Mouse (Mus musculus): Measurements from ENCODE around the gene Rab5if. TPM values are rescaled to one million over a fixed set of nuclear protein-coding genes. Genes with fewer than 3 reads are reported as not detected.
"Not testable (repeated sequence)": the region's sequence is repeated elsewhere in the genome, so short reads cannot be mapped to it uniquely, and the experiment has no call there.

Gene Rab5if
- polyA plus RNA-seq, 1 experiment from 2014 or later = 163 TPM

- under 1% methylated on average over 42 of the region's 42 CpGs for WGBS
- Histone ChIP-seq H3K9ac (peak overlapping the region; percentile 95), H3K4me3 (peak overlapping the region; percentile 94), H3K27me3 (replicated peaks) (no peaks in the 10 kb centered on the region), H3K4me1 (peaks cover 63% of the 10 kb centered on the region), H3K36me3 (peaks cover 36% of the 10 kb centered on the region), H3K9me3 (no peaks in the 10 kb centered on the region), H3K27ac (replicated peaks) (peak overlapping the region; percentile 97), H3K4me2 (peak overlapping the region; percentile 81)
- ATAC-seq (ENCODE audit: extremely low read depth, insufficient number of reproducible peaks, low FRiP score, low TSS enrichment) = no peak
Measured at GRCm38 (mm10) chr2:156841028-156841840, 21.7 kb upstream of the Rab5if start.

GRCm38 (mm10) chr2:156841841-156842706 lies 20.9 kb upstream of the Rab5if start:
- peak overlapping the region; percentile 94 for H3K4me3 ChIP-seq
- no peak for ATAC-seq (ENCODE audit: extremely low read depth, insufficient number of reproducible peaks, low FRiP score, low TSS enrichment)
- no peaks in the 10 kb centered on the region for H3K9me3 ChIP-seq
- H3K27me3 ChIP-seq (replicated peaks) = no peaks in the 10 kb centered on the region
- WGBS = 5% methylated on average over 20 of the region's 20 CpGs
- H3K9ac ChIP-seq = peak overlapping the region; percentile 95
- H3K4me1 ChIP-seq = peaks cover 63% of the 10 kb centered on the region
- peak overlapping the region; percentile 97 for H3K27ac ChIP-seq (replicated peaks)
- peak overlapping the region; percentile 81 for H3K4me2 ChIP-seq
- H3K36me3 ChIP-seq = peaks cover 36% of the 10 kb centered on the region

DNA sequence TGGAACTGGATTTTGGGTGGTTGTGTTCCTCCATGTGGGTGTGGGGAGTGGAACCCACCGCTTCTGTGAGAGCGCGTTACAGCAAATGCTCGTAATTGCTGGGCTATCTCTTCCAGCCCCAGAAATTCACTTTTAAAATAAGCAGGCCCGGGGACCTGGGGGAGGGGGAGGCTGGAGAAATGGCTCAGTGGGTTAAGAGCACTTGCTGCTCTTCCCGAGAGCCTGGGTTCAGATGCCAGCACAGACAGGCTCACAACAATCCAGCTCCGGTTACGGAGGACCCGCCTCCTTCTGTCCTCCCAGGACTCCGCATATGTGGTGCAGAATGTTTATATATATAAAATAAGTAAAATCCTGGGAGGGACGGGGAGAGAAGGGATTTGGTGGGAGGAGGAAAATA lies 20.2 kb upstream of the Rab5if start:
- Histone ChIP-seq H3K4me2 (peak overlapping the region; percentile 81), H3K9ac (peak overlapping the region; percentile 95), H3K27me3 (replicated peaks) (no peaks in the 10 kb centered on the region), H3K27ac (replicated peaks) (peak overlapping the region; percentile 97), H3K4me3 (peak overlapping the region; percentile 94), H3K4me1 (peaks cover 63% of the 10 kb centered on the region), H3K36me3 (peaks cover 36% of the 10 kb centered on the region), H3K9me3 (no peaks in the 10 kb centered on the region)
- WGBS = 18% methylated on average over 11 of the region's 11 CpGs
- ATAC-seq (ENCODE audit: extremely low read depth, insufficient number of reproducible peaks, low FRiP score, low TSS enrichment) = no peak

DNA sequence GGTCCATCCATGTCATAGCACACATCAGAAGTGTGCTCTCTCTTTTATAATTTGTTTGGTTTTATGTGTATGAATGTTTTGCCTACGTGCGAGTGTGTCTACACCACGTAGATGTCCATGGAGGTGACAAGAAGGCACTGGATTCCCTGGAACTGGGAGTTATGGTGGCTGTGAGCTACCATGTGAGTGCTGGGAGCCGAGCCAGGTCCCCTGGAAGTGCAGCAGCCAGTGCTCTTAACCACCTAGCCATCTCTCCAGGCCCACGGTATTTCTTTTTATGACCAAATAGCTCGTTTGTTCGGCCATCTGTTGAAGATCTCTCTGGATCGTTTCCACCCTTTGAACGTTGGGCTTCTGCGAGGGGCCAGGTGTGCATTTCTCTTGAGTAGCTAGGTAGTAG lies 19.6 kb upstream of the Rab5if start:
- Histone ChIP-seq H3K4me1 (peaks cover 59% of the 10 kb centered on the region), H3K27ac (replicated peaks) (no peak overlapping the region), H3K4me3 (no peak overlapping the region), H3K27me3 (replicated peaks) (no peaks in the 10 kb centered on the region), H3K9ac (no peak overlapping the region), H3K9me3 (no peaks in the 10 kb centered on the region), H3K4me2 (peak overlapping the region; percentile 81), H3K36me3 (peaks cover 42% of the 10 kb centered on the region)
- ATAC-seq (ENCODE audit: extremely low read depth, insufficient number of reproducible peaks, low FRiP score, low TSS enrichment) = no peak
- WGBS = 78% methylated on average over 10 of the region's 10 CpGs

DNA sequence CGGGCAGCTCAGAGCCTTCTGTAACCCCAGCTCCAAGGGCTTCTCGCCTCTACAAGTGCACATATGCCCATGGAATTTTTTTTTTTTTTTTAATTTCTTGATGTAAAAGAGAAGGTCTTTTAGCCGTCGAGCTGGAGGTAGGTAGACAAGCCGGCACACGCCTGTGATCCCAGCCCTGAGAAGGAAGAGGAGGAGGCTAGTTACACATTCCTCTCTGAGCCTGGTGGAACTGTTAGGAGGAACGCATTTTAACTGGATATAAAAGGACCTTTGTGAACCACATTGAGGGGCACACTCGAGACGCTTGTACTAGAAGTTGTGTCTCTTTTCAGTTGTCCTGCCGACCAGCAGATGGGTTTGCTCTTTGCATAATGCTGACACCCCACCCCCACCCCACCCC lies 18.2 kb upstream of the Rab5if start:
- Histone ChIP-seq H3K4me2 (no peak overlapping the region), H3K4me3 (no peak overlapping the region), H3K9ac (peak overlapping the region; percentile 42), H3K9me3 (no peaks in the 10 kb centered on the region), H3K27me3 (replicated peaks) (no peaks in the 10 kb centered on the region), H3K36me3 (peaks cover 54% of the 10 kb centered on the region), H3K4me1 (peaks cover 47% of the 10 kb centered on the region), H3K27ac (replicated peaks) (0 out of 2 replicates have a peak overlapping the region, but pooled peaks have one; percentile 24)
- WGBS = 54% methylated on average over 10 of the region's 10 CpGs
- no peak for ATAC-seq (ENCODE audit: extremely low read depth, insufficient number of reproducible peaks, low FRiP score, low TSS enrichment)

- no peak for ATAC-seq (ENCODE audit: extremely low read depth, insufficient number of reproducible peaks, low FRiP score, low TSS enrichment)
- H3K9me3 ChIP-seq = no peaks in the 10 kb centered on the region
- H3K4me3 ChIP-seq = no peak overlapping the region
- peaks cover 33% of the 10 kb centered on the region for H3K4me1 ChIP-seq
- WGBS = 78% methylated on average over 6 of the region's 6 CpGs
- no peak overlapping the region for H3K9ac ChIP-seq
- no peak overlapping the region for H3K4me2 ChIP-seq
- H3K27ac ChIP-seq (replicated peaks) = no peak overlapping the region
- peaks cover 83% of the 10 kb centered on the region for H3K36me3 ChIP-seq
- H3K27me3 ChIP-seq (replicated peaks) = no peaks in the 10 kb centered on the region
Measured at GRCm38 (mm10) chr2:156847653-156848052, 15.3 kb upstream of the Rab5if start.

- peaks cover 23% of the 10 kb centered on the region for H3K4me1 ChIP-seq
- H3K9ac ChIP-seq = no peak overlapping the region
- peaks cover 89% of the 10 kb centered on the region for H3K36me3 ChIP-seq
- ATAC-seq (ENCODE audit: extremely low read depth, insufficient number of reproducible peaks, low FRiP score, low TSS enrichment) = no peak
- H3K4me3 ChIP-seq = no peak overlapping the region
- 80% methylated on average over 6 of the region's 6 CpGs for WGBS
- no peaks in the 10 kb centered on the region for H3K27me3 ChIP-seq (replicated peaks)
- H3K27ac ChIP-seq (replicated peaks) = no peak overlapping the region
- no peak overlapping the region for H3K4me2 ChIP-seq
- no peaks in the 10 kb centered on the region for H3K9me3 ChIP-seq
Measured at GRCm38 (mm10) chr2:156848526-156849182, 14.3 kb upstream of the Rab5if start.

GRCm38 (mm10) chr2:156850505-156850904 lies 12.4 kb upstream of the Rab5if start:
- H3K4me2 ChIP-seq = no peak overlapping the region
- H3K27ac ChIP-seq (replicated peaks) = no peak overlapping the region
- H3K9me3 ChIP-seq = no peaks in the 10 kb centered on the region
- H3K4me1 ChIP-seq = peaks cover 4% of the 10 kb centered on the region
- H3K9ac ChIP-seq = no peak overlapping the region
- ATAC-seq (ENCODE audit: extremely low read depth, insufficient number of reproducible peaks, low FRiP score, low TSS enrichment) = no peak
- no peak overlapping the region for H3K4me3 ChIP-seq
- H3K36me3 ChIP-seq = peaks cover 85% of the 10 kb centered on the region
- no peaks in the 10 kb centered on the region for H3K27me3 ChIP-seq (replicated peaks)
- WGBS = 87% methylated on average over 5 of the region's 5 CpGs

DNA sequence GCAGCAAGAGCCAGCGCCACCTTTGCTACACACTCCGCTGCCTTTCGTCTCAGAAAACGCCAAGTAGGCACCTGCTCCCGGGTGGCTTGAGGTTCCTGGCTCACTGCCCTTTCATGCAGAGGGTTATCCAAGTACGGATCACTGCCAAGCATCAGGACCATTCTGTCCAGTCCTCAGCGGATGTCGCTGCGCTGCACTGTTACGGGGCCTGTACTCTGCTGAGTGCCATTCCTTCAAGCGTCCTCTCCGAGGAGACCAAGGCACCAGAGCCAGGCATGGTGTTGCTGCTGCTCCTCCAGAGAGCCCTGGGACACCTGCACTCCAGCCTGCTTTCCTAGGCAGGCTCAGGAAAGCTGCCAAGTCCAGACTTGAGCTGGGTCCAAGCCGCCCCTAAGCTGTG lies 9.3 kb upstream of the Rab5if start:
- not testable (repeated sequence) for H3K9ac ChIP-seq; H3K27me3 ChIP-seq (replicated peaks); H3K4me2 ChIP-seq; ATAC-seq (ENCODE audit: extremely low read depth, insufficient number of reproducible peaks, low FRiP score, low TSS enrichment); H3K4me3 ChIP-seq; H3K27ac ChIP-seq (replicated peaks); H3K9me3 ChIP-seq
- Histone ChIP-seq H3K36me3 (peaks cover 73% of the 10 kb centered on the region), H3K4me1 (peaks cover 26% of the 10 kb centered on the region)
- 91% methylated on average over 8 of the region's 13 CpGs for WGBS

DNA sequence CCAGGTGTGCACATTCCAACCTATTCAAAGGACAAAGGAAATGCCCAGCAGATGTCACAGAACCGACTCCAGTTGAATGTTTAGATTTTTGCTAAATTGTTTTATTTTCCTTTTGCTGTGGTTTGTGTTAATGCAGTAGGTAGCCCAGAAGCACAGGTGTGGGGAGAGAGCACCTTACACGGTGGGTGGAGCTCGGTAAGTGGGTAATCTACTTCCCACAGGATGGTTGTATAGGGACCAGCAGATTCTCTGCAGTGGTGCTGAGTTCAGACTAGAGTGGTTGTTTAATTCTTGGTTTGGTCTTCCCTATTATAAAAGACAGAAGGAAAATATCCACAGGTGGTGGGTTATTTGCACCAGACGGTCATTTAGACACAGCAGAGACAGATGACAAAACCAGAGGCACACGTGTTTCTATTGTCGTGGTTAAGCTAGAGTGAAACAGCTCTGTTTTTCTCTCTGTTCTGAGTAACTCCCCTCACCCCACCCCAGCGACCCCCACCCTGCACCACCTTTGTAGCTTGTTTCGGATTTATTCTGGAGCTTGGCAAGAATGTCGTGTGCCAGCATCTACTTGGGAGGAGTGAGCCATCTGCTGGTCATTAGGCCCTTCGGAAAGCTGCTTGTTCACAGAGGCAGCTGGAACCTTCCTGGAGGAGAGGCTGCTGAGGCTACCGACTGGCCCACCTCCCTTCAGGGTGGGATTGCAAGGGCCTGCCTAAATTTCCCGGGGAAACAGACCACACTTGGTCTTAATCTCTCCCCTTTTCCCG lies 8.7 kb upstream of the Rab5if start:
- H3K27ac ChIP-seq (replicated peaks); H3K4me3 ChIP-seq; H3K9me3 ChIP-seq; H3K27me3 ChIP-seq (replicated peaks); H3K9ac ChIP-seq; H3K4me2 ChIP-seq; ATAC-seq (ENCODE audit: extremely low read depth, insufficient number of reproducible peaks, low FRiP score, low TSS enrichment): not testable (repeated sequence)
- Histone ChIP-seq H3K36me3 (peaks cover 70% of the 10 kb centered on the region), H3K4me1 (peaks cover 27% of the 10 kb centered on the region)
- WGBS = 54% methylated on average over 13 of the region's 13 CpGs

All from heart, embryonic 13.5 days (tissue).